Comparison of ENCODE assay signal across 8 mouse cellular contexts in the genomic region with DNA sequence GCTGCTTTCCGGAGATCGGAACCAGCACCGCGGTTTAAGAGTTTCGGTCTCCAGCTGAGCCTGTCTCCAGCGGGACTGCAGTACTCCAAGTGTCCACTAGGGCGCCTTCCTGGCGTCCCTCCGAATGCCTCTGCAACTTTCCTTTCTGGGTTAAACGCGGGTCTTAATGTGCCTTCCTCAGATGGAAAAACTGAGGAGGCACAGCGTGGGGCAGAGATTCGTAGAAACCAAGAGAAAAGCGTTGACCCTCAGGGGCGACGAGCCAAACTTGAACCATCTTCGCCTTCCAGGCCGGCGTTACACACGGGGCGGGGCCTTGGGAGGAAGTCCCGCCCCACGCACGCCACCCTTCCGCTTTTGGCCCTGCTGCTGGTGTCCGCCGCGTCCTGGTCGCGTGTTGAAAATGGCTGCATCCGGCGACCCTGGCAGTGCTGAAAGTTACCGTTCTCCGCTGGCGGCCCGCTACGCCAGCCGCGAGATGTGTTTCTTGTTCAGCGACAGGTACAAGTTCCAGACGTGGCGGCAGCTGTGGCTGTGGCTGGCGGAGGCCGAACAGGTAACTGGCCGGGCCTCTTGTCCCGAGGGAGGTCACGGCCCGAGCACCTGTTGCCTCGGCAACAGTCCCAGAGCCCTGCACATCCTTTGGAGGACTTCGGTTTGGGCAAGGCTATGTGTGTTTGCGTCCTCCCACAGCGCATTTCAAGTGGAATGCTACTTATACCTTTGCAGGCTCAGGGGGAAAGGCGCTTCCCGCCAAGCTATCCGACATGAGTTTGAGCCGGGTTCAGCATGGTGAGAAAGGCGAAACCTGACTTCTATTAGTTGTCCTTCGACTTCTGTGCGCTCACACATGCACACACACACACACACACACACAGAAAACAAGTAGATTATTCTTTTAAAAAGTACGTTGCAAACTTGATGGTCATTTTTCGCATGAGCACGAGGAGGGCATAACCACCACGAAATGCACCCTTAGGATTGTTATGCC. TPM values are rescaled to one million over a fixed set of nuclear protein-coding genes. Genes with fewer than 3 reads are reported as not detected.
DNase-seq lines count a peak whose midpoint lies in the region; ATAC-seq and TF ChIP-seq lines count a peak whose summit lies in the region.

A gene (plus strand): TSS at position 346 of the 991 bp plus-strand sequence.

- peak; percentile 56; the same call in 1 of the 2 replicates for TF ChIP-seq POLR2A in cortical plate, adult 2 months (IDR thresholded peaks at IDR 0.05; ENCODE audit: extremely low read depth, insufficient read depth, low read length)

- peak; percentile 89 for DNase-seq in gastrocnemius, postnatal 10 days
- peak; percentile 97 for DNase-seq in induced T-regulatory cell, adult 2 months (ENCODE audit: low read depth)
- DNase-seq in left cerebral cortex, adult 9 months (ENCODE audit: low spot score in 2 of 2): peak; percentile 42 to 81
- DNase-seq in right cerebral cortex, postnatal 14 days: peak; percentile 88
- peak; percentile 79 to 86 for DNase-seq in urinary bladder, postnatal 36 days (ENCODE audit: low spot score in 2 of 2)

- peak; percentile 84 for ATAC-seq in activated CD4-positive, CD25-positive, alpha-beta regulatory T cell, adult 4 months
- peak; percentile 98 for ATAC-seq in megakaryocyte progenitor cell, adult 5-6 weeks (replicated peaks; ENCODE audit: poor library complexity)

- TF ChIP-seq CTCF in cortical plate, adult 2 months (IDR thresholded peaks at IDR 0.05; ENCODE audit: extremely low read depth, insufficient read depth, low read length): peak; percentile 81

- no peak within 1 kb of the TSS for H3K27ac ChIP-seq in cortical plate, adult 2 months (ENCODE audit: insufficient read depth, low read length)

- H3K4me3 ChIP-seq in cortical plate, adult 2 months (ENCODE audit: insufficient read depth, low read length): peak within 1 kb of the TSS; percentile 45

- H3K4me1 ChIP-seq in cortical plate, adult 2 months (ENCODE audit: control insufficient read depth, insufficient read depth, low read length): peaks cover 3% of the 10 kb centered on the region; the same call in 1 of the 2 replicates

RNA-seq across cellular contexts. Expression of the gene that starts here (rescaled TPM):
- polyA plus RNA-seq in activated CD4-positive, CD25-positive, alpha-beta regulatory T cell, adult 4 months (2017; shearing (Covaris generic)): 100 to 1,000 TPM in 1 of 2 experiments, 10 to 100 TPM in 1; 98.5 to 114 TPM
- polyA plus RNA-seq in cortical plate, adult 2 months (2012; rRNA removed): 52.3 and 54.5 TPM in 2 replicates
- total RNA-seq in gastrocnemius, postnatal 10 days (2021): 100 to 1,000 TPM; 157 to 182 TPM
- 45.5 and 46.5 TPM in 2 replicates for total RNA-seq in megakaryocyte progenitor cell, adult 5-6 weeks (2015)
- 164 and 185 TPM in 2 replicates for total RNA-seq in megakaryocyte progenitor cell, adult 5-6 weeks (2017)
